Comparison of ENCODE assay signal across 9 mouse cellular contexts in the genomic region with DNA sequence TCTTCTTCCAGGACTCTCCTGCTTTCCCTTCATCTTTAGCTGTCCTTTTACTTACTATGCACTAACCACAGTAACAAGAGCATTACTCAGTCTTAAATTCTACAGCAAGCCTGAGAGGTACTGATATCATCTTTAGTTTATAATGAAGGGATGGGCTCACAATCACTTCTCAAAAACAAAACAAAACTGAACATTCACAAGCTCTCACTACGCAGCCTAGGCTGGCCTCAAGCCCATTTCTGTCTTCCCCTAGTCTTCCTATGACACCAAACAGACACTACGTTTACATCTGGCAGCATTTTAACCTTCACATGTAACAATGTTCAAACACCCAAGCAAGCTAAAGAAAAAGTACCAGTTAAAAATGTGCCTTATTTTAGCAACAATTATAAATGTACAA. TPM values are rescaled to one million over a fixed set of nuclear protein-coding genes. Genes with fewer than 3 reads are reported as not detected.
DNase-seq lines count a peak whose midpoint lies in the region; ATAC-seq and TF ChIP-seq lines count a peak whose summit lies in the region.
"Had no signal": no experiment of that assay in that cellular context is flagged by ENCODE, and none has a peak within 500 bp of the region (broad histone marks: within the 10 kb centered on the region; RNA-seq: fewer than 3 reads in every experiment).

No protein-coding gene starts in this region.

- intact Hi-C loops in heart, adult 2 months (cut with DNase I) = loop anchor here (10.0 kb wide), 1 partner anchor 126 kb away; the partner anchor contains the start of gene Fmo1

- TF ChIP-seq EP300 in heart, adult 2 months (IDR thresholded peaks at IDR 0.05; ENCODE audit: insufficient read depth, low read depth, low read length) = no peak

- 0 out of 2 replicates have a peak, but pooled peaks cover 2% of the 10 kb centered on the region for H3K79me2 ChIP-seq in heart, adult 2 months (replicated peaks; ENCODE audit: control insufficient read depth, insufficient read depth, low read length)

- H3K27ac ChIP-seq in heart, embryonic 12.5 days (ENCODE audit: poor library complexity, severe bottlenecking) = no peak overlapping the region
- no peak overlapping the region for H3K27ac ChIP-seq in heart, adult 2 months
- H3K27ac ChIP-seq in bone marrow macrophage, adult 2 months (ENCODE audit: insufficient read depth, low read depth, low read length) = no peak overlapping the region
- no peak overlapping the region for H3K27ac ChIP-seq in intestine, embryonic 15.5 days
- no peak overlapping the region for H3K27ac ChIP-seq in midbrain, embryonic 12.5 days (replicated peaks)

- no peak for ATAC-seq in heart, embryonic 12.5 days (ENCODE audit: insufficient number of reproducible peaks, low FRiP score)
- ATAC-seq in intestine, embryonic 15.5 days = no peak
- ATAC-seq in midbrain, embryonic 12.5 days (ENCODE audit: low FRiP score, low read depth) = no peak
- no peak for ATAC-seq in cerebellum, adult (ENCODE audit: insufficient number of reproducible peaks, low FRiP score, low TSS enrichment)
- ATAC-seq: Patski had no signal

- peak overlapping the region; percentile 94 for H3K4me3 ChIP-seq in heart, embryonic 12.5 days
- H3K4me3 ChIP-seq in heart, adult 2 months = no peak overlapping the region; the same call in 1 of the 2 replicates
- peak overlapping the region; percentile 38 for H3K4me3 ChIP-seq in bone marrow macrophage, adult 2 months (ENCODE audit: insufficient read depth, low read length)
- peak overlapping the region; percentile 79 for H3K4me3 ChIP-seq in intestine, embryonic 15.5 days (replicated peaks)
- H3K4me3 ChIP-seq in midbrain, embryonic 12.5 days = peak overlapping the region; percentile 98

- no peaks in the 10 kb centered on the region for H3K27me3 ChIP-seq in heart, embryonic 12.5 days (replicated peaks)
- H3K27me3 ChIP-seq in heart, adult 2 months (ENCODE audit: control insufficient read depth, insufficient read depth, low read length) = no peaks in the 10 kb centered on the region
- H3K27me3 ChIP-seq in intestine, embryonic 15.5 days (replicated peaks) = no peaks in the 10 kb centered on the region
- H3K27me3 ChIP-seq in midbrain, embryonic 12.5 days = no peaks in the 10 kb centered on the region

- TF ChIP-seq POLR2A in heart, adult 2 months (IDR thresholded peaks at IDR 0.05; ENCODE audit: insufficient read depth, low read depth, low read length) = no peak
- TF ChIP-seq POLR2A in bone marrow macrophage, adult 2 months (IDR thresholded peaks at IDR 0.05; ENCODE audit: borderline replicate concordance, low read depth, low read length) = no peak

- peak overlapping the region; percentile 64 for H3K4me2 ChIP-seq in heart, embryonic 12.5 days
- H3K4me2 ChIP-seq in intestine, embryonic 15.5 days (replicated peaks) = peak overlapping the region; percentile 67
- H3K4me2 ChIP-seq in midbrain, embryonic 12.5 days (replicated peaks) = peak overlapping the region; percentile 77

- TF ChIP-seq CTCF in heart, adult 2 months (IDR thresholded peaks at IDR 0.05) = no peak
- no peak for TF ChIP-seq CTCF in bone marrow macrophage, adult 2 months (IDR thresholded peaks at IDR 0.05; ENCODE audit: low read depth, low read length)

- peaks cover 12% of the 10 kb centered on the region; the same call in 1 of the 2 replicates for H3K4me1 ChIP-seq in heart, embryonic 12.5 days (replicated peaks)
- peaks cover 7% of the 10 kb centered on the region for H3K4me1 ChIP-seq in heart, adult 2 months (ENCODE audit: control insufficient read depth, insufficient read depth, low read length)
- peaks cover 18% of the 10 kb centered on the region for H3K4me1 ChIP-seq in bone marrow macrophage, adult 2 months (ENCODE audit: control insufficient read depth, insufficient read depth, low read length)
- H3K4me1 ChIP-seq in intestine, embryonic 15.5 days (replicated peaks) = peaks cover 11% of the 10 kb centered on the region
- peaks cover 24% of the 10 kb centered on the region for H3K4me1 ChIP-seq in midbrain, embryonic 12.5 days

- DNase-seq in heart, adult 2 months = no peak
- DNase-seq in layer of hippocampus, postnatal 25 days (ENCODE audit: extremely low spot score in 1 of 2, low spot score in 1 of 2) = no peak
- DNase-seq in ovary, postnatal 10 days (ENCODE audit: low spot score) = no peak

- no peaks in the 10 kb centered on the region for H3K36me3 ChIP-seq in heart, embryonic 12.5 days
- peaks cover 28% of the 10 kb centered on the region for H3K36me3 ChIP-seq in heart, adult 2 months (ENCODE audit: control insufficient read depth, insufficient read depth, low read length)
- H3K36me3 ChIP-seq in intestine, embryonic 15.5 days = no peaks in the 10 kb centered on the region
- no peaks in the 10 kb centered on the region for H3K36me3 ChIP-seq in midbrain, embryonic 12.5 days

- peak overlapping the region; percentile 41; the same call in 1 of the 2 replicates for H3K9ac ChIP-seq in heart, embryonic 12.5 days
- H3K9ac ChIP-seq in heart, adult 2 months (ENCODE audit: low read depth, low read length) = no peak overlapping the region
- H3K9ac ChIP-seq in intestine, embryonic 15.5 days = no peak overlapping the region
- H3K9ac ChIP-seq in midbrain, embryonic 12.5 days (replicated peaks) = peak overlapping the region; percentile 99; the same call in 1 of the 2 replicates

- H3K9me3 ChIP-seq in heart, embryonic 12.5 days (replicated peaks) = no peaks in the 10 kb centered on the region
- no peaks in the 10 kb centered on the region for H3K9me3 ChIP-seq in intestine, embryonic 15.5 days
- H3K9me3 ChIP-seq in midbrain, embryonic 12.5 days = no peaks in the 10 kb centered on the region

- 22% methylated on average over 2 of the region's 2 CpGs for WGBS in heart, embryonic 12.5 days
- WGBS in heart, adult 2 months = 5% methylated on average over 2 of the region's 2 CpGs
- WGBS in intestine, embryonic 15.5 days = 10% methylated on average over 2 of the region's 2 CpGs
- 58% methylated on average over 2 of the region's 2 CpGs for WGBS in midbrain, embryonic 12.5 days

RNA-seq across cellular contexts. Expression of gene Prrc2c, which starts 1.9 kb away (rescaled TPM):
- 90.9 and 96.7 TPM in 2 replicates for polyA plus RNA-seq in heart, embryonic 12.5 days (2016; fragmentation: Nextera tagmentation; extraction: Ambion mirVana)
- total RNA-seq in heart, adult 2 months (2021) = 10 to 100 TPM; 71.7 to 72.0 TPM
- polyA plus RNA-seq in heart, adult 2 months (2012; rRNA removed) = 20.0 and 24.3 TPM in 2 replicates
- polyA plus RNA-seq in bone marrow macrophage, adult 2 months (2012; ENCODE audit: insufficient read depth, insufficient read length, missing spikeins) = 115 and 119 TPM in 2 replicates
- polyA plus RNA-seq in intestine, embryonic 15.5 days (2015; fragmentation: Nextera tagmentation; extraction: Ambion mirVana) = 130 and 139 TPM in 2 replicates
- polyA plus RNA-seq in midbrain, embryonic 12.5 days (2016; fragmentation: Nextera tagmentation; extraction: Ambion mirVana) = 154 and 171 TPM in 2 replicates
- total RNA-seq in layer of hippocampus, postnatal 25 days (2021) = 100 to 1,000 TPM; 159 to 199 TPM

Comparison
In these comparisons a context has a peak if more than half of its experiments do, and no peak if none do; other contexts are left out.
1. H3K9ac ChIP-seq: peak in heart, embryonic 12.5 days (single experiment) and midbrain, embryonic 12.5 days (single experiment); none in heart, adult 2 months (single experiment) and intestine, embryonic 15.5 days (single experiment).
2. Peak in every context shown above with its lines, with median percentiles within 50 percentile points of each other: H3K4me2 ChIP-seq.